Mouse (Mus musculus): ENCODE measurements around the gene Ppp1r37.

DNA sequence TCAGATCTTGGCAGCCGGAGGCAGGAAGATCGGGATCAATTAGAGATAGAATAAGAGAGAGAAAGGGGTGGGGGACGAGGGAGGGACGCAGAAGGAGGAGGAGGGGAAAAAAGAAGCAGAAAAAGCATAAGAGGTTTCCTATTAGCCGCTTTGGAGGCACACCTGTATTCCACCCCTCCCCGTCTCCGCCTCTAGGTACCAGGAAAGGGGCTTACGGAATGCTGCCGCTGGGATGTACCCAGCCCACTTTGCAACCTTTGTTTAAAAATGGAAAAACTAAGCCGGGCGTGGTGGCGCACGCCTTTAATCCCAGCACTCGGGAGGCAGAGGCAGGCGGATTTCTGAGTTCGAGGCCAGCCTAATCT is 10.9 kb upstream of the Ppp1r37 start:
- TF ChIP-seq ZNF384 (IDR thresholded peaks at IDR 0.05; ENCODE audit: low read depth, low read length) (no peak), ZC3H11A (IDR thresholded peaks at IDR 0.05; ENCODE audit: borderline replicate concordance, low read depth, low read length) (no peak), CHD2 (IDR thresholded peaks at IDR 0.05; ENCODE audit: low read depth, low read length) (no peak), MAFK (IDR thresholded peaks at IDR 0.05; ENCODE audit: insufficient read depth, low read depth, low read length) (no peak), HCFC1 (IDR thresholded peaks at IDR 0.05; ENCODE audit: borderline replicate concordance, insufficient read depth, low read length) (no peak)
